12 mouse cellular contexts compared by ENCODE assay signal in genomic region chr19:8975491-8975890, GRCm38 (mm10).
"Had no signal": no experiment of that assay in that cellular context is flagged by ENCODE, and none has a peak within 500 bp of the region (broad histone marks: within the 10 kb centered on the region; RNA-seq: fewer than 3 reads in every experiment).

No protein-coding gene starts in this region.

- H3K4me3 ChIP-seq: limb, embryonic 15.5 days; midbrain, embryonic 12.5 days; neural tube, embryonic 13.5 days had no signal

- H3K27me3 ChIP-seq: limb, embryonic 15.5 days; midbrain, embryonic 12.5 days; neural tube, embryonic 13.5 days had no signal

- DNase-seq: kidney, postnatal 25 days; layer of hippocampus, adult 9-11 months; layer of hippocampus, postnatal 36 days; lung, adult 18-20 months; right cerebral cortex, adult 18-20 months; right cerebral cortex, postnatal 25 days; thymus, postnatal 36 days had no signal

- H3K9me3 ChIP-seq: limb, embryonic 15.5 days; midbrain, embryonic 12.5 days; neural tube, embryonic 13.5 days had no signal

- H3K27ac ChIP-seq: liver, embryonic 14.5 days; midbrain, embryonic 12.5 days; neural tube, embryonic 13.5 days had no signal

- H3K4me2 ChIP-seq: limb, embryonic 15.5 days; midbrain, embryonic 12.5 days; neural tube, embryonic 13.5 days had no signal

- ATAC-seq: midbrain, embryonic 16.5 days had no signal

- H3K9ac ChIP-seq: limb, embryonic 15.5 days; liver, embryonic 14.5 days; midbrain, embryonic 12.5 days; neural tube, embryonic 13.5 days had no signal

- H3K4me1 ChIP-seq: midbrain, embryonic 12.5 days had no signal
